Mouse (Mus musculus) ovary, adult 2 months (tissue): ENCODE measurements around the gene Traf2. TPM values are rescaled to one million over a fixed set of nuclear protein-coding genes. Genes with fewer than 3 reads are reported as not detected.

Experiments
- polyA plus RNA-seq: library from polyadenylated mRNA; depleted of rRNA; stranded (reverse); fragments of >200 nt; gene quantifications from 2 replicates; pipeline ENCODE4 v1.2.3, GENCODE M21; 2012; rRNA removed

Gene Traf2
- 19.3 and 21.8 TPM in 2 replicates for polyA plus RNA-seq

GRCm38 (mm10) chr2:25546811-25547491 lies at the start of gene Traf2:
Gene Traf2 (minus strand): TSS chr2:25546940.

GRCm38 (mm10) chr2:25581294-25581864 lies 34.6 kb upstream of the Traf2 start, which contains the start of gene Ajm1:
Gene Ajm1 (minus strand): TSS chr2:25581757.

GRCm38 (mm10) chr2:25574579-25575431 lies 28.1 kb upstream of the Traf2 start, which contains the start of the genes Mamdc4 and Phpt1:
Gene Mamdc4 (minus strand): TSS chr2:25574845.
Gene Phpt1 (minus strand): TSS chr2:25575224.

GRCm38 (mm10) chr2:25557221-25557963 lies 10.7 kb upstream of the Traf2 start, which contains the start of gene Edf1:
Gene Edf1 (plus strand): TSS chr2:25557847.

GRCm38 (mm10) chr2:25501593-25502486 lies 44.9 kb downstream of the Traf2 start, which contains the start of gene C8g:
Gene C8g (minus strand): TSS chr2:25501719.

GRCm38 (mm10) chr2:25500576-25501405 lies 45.9 kb downstream of the Traf2 start, which contains the start of gene Fbxw5:
Gene Fbxw5 (plus strand): TSS chr2:25500750.

GRCm38 (mm10) chr2:25493476-25493961 lies 53.2 kb downstream of the Traf2 start, which contains the start of gene Lcn12:
Gene Lcn12 (minus strand): TSS chr2:25493911.

GRCm38 (mm10) chr2:25469969-25470368 lies 76.8 kb downstream of the Traf2 start, which contains the start of gene Ptgds:
Gene Ptgds (minus strand): TSS chr2:25470046.

Other genes with a start within 250 kb of the Traf2 start
- 1.1 and 1.7 TPM in 2 replicates for gene Grin1, start 227.8 kb downstream of the Traf2 start, polyA plus RNA-seq
- gene Man1b1, start 214.6 kb downstream of the Traf2 start, polyA plus RNA-seq, result 9.7 and 12.0 TPM in 2 replicates
- gene Dpp7, start 190.6 kb downstream of the Traf2 start, polyA plus RNA-seq, result 50.5 and 59.0 TPM in 2 replicates
- 59.3 and 63.2 TPM in 2 replicates for gene Uap1l1, start 181.3 kb downstream of the Traf2 start, polyA plus RNA-seq
- 16.5 and 18.1 TPM in 2 replicates for gene Sapcd2, start 174.6 kb downstream of the Traf2 start, polyA plus RNA-seq
- 33.0 and 33.1 TPM in 2 replicates for gene Entpd2, start 151.1 kb downstream of the Traf2 start, polyA plus RNA-seq
- 300 and 413 TPM in 2 replicates for gene Npdc1, start 147.6 kb downstream of the Traf2 start, polyA plus RNA-seq
- 0.38 and 0.46 TPM in 2 replicates for gene Fut7, start 123.7 kb downstream of the Traf2 start, polyA plus RNA-seq
- gene Abca2, start 118.2 kb downstream of the Traf2 start, polyA plus RNA-seq, result 54.2 and 56.6 TPM in 2 replicates
- gene Clic3, start 90.1 kb downstream of the Traf2 start, polyA plus RNA-seq, result 36.3 and 57.3 TPM in 2 replicates
- gene Paxx, start 85.8 kb downstream of the Traf2 start, polyA plus RNA-seq, result 87.0 and 99.6 TPM in 2 replicates
- 17.0 and 20.7 TPM in 2 replicates for gene Ptgds, start 76.9 kb downstream of the Traf2 start, polyA plus RNA-seq
- gene Lcn12, start 53.0 kb downstream of the Traf2 start, polyA plus RNA-seq, result not detected in 2 replicates
- gene Fbxw5, start 46.2 kb downstream of the Traf2 start, polyA plus RNA-seq, result 24.5 and 26.0 TPM in 2 replicates
- 5.0 TPM in 2 replicates for gene C8g, start 45.2 kb downstream of the Traf2 start, polyA plus RNA-seq
- 124 and 162 TPM in 2 replicates for gene Edf1, start 10.9 kb upstream of the Traf2 start, polyA plus RNA-seq
- 20.7 and 30.4 TPM in 2 replicates for gene Mamdc4, start 27.9 kb upstream of the Traf2 start, polyA plus RNA-seq
- gene Phpt1, start 28.3 kb upstream of the Traf2 start, polyA plus RNA-seq, result 73.9 and 105 TPM in 2 replicates
- 8.4 and 10.4 TPM in 2 replicates for gene Ajm1, start 34.8 kb upstream of the Traf2 start, polyA plus RNA-seq
- 123 and 169 TPM in 2 replicates for gene Rabl6, start 61.6 kb upstream of the Traf2 start, polyA plus RNA-seq
- gene Ccdc183, start 70.7 kb upstream of the Traf2 start, polyA plus RNA-seq, result not detected in 2 replicates
- gene Tmem141, start 75.1 kb upstream of the Traf2 start, polyA plus RNA-seq, result 22.5 and 36.2 TPM in 2 replicates
- gene Fcna, start 81.1 kb upstream of the Traf2 start, polyA plus RNA-seq, result 1.2 and 1.8 TPM in 2 replicates
- not detected in 2 replicates for gene Lcn8, start 106.2 kb upstream of the Traf2 start, polyA plus RNA-seq
- gene Lcn5, start 111.0 kb upstream of the Traf2 start, polyA plus RNA-seq, result not detected in 2 replicates
- not detected in 2 replicates for gene Lcn6, start 129.8 kb upstream of the Traf2 start, polyA plus RNA-seq
- gene Lcn10, start 135.8 kb upstream of the Traf2 start, polyA plus RNA-seq, result not detected in 2 replicates
- gene Obp2a, start 153.1 kb upstream of the Traf2 start, polyA plus RNA-seq, result not detected in 2 replicates
- 98.8 and 103 TPM in 2 replicates for gene Bmyc, start 159.8 kb upstream of the Traf2 start, polyA plus RNA-seq
- not detected in 2 replicates for gene Obp2b, start 190.1 kb upstream of the Traf2 start, polyA plus RNA-seq
- not detected in 2 replicates for gene Lcn3, start 218.6 kb upstream of the Traf2 start, polyA plus RNA-seq
- not detected in 2 replicates for gene Lcn11, start 230.1 kb upstream of the Traf2 start, polyA plus RNA-seq
- gene Gm13539, start 235.3 kb upstream of the Traf2 start, polyA plus RNA-seq, result not detected in 2 replicates